Mouse (Mus musculus) midbrain, postnatal 0 days (tissue): ENCODE measurements around the gene Inafm2. TPM values are rescaled to one million over a fixed set of nuclear protein-coding genes. Genes with fewer than 3 reads are reported as not detected.
A peak's percentile ranks its signal among the peaks of the same experiment; 100 is the strongest.

Experiments
- ATAC-seq: fragments of 200-750 bp; cut with Nextera tagmentation; 2 replicates; pipeline ENCODE4 v1.8.0; 2017; ENCODE audit warnings: moderate number of reproducible peaks, mild to moderate bottlenecking, moderate TSS enrichment, moderate library complexity; ENCODE audit not compliant: low FRiP score
- DNase-seq: peaks from one replicate; pipeline ENCODE4 v3.0.0-alpha.2; 2015; ENCODE audit warnings: low spot score
- H3K27ac ChIP-seq: fragments of 300-500 bp; sonication (generic); 2 replicates; pipeline ENCODE4 v1.5.1; 2014; ENCODE audit warnings: low read depth, mild to moderate bottlenecking, low read length, mixed read lengths
- H3K27me3 ChIP-seq: fragments of 300-500 bp; sonication (generic); 2 replicates; pipeline ENCODE4 v1.6.1; 2014; ENCODE audit warnings: low read length, control low read depth, mixed read lengths; ENCODE audit not compliant: insufficient read depth
- H3K36me3 ChIP-seq: fragments of 300-500 bp; sonication (generic); 2 replicates; pipeline ENCODE4 v1.6.1; 2014; ENCODE audit warnings: low read length, control low read depth, mixed read lengths; ENCODE audit not compliant: insufficient read depth
- H3K4me1 ChIP-seq: fragments of 300-500 bp; sonication (generic); 2 replicates; pipeline ENCODE4 v1.6.1; 2014; ENCODE audit warnings: mild to moderate bottlenecking, control low read depth, antibody characterized with exemption, low read length, mixed read lengths; ENCODE audit not compliant: insufficient read depth
- H3K4me2 ChIP-seq: fragments of 300-500 bp; sonication (generic); 2 replicates; pipeline ENCODE4 v1.6.1; 2014; ENCODE audit warnings: low read depth, mild to moderate bottlenecking, low read length, mixed read lengths; ENCODE audit not compliant: poor library complexity, severe bottlenecking
- H3K4me3 ChIP-seq: fragments of 300-500 bp; sonication (generic); 2 replicates; pipeline ENCODE4 v1.5.1; 2014; ENCODE audit warnings: low read depth, mild to moderate bottlenecking, low read length, moderate library complexity
- H3K9ac ChIP-seq: fragments of 300-500 bp; sonication (generic); replicated peaks from 2 replicates; pipeline ENCODE4 v1.6.1; 2014; ENCODE audit warnings: mild to moderate bottlenecking, low read length, moderate library complexity, mixed read lengths; ENCODE audit not compliant: poor library complexity, severe bottlenecking
- H3K9me3 ChIP-seq: fragments of 300-500 bp; sonication (generic); 2 replicates; pipeline ENCODE4 v1.6.1; 2016; ENCODE audit warnings: low read length, control low read depth
- CTCF ChIP-seq: IDR thresholded peaks from 2 replicates; pipeline ENCODE4 v1.5.1; 2016; ENCODE audit warnings: antibody characterized with exemption, mild to moderate bottlenecking
- WGBS: fragments of 180-500 bp; shearing (Covaris S2); extraction: QIAGEN DNeasy Blood & Tissue Kit; methylation state at CpG from one replicate; pipeline ENCODE4 v1.1.7; 2014; 5-methylcytosine and 5-hydroxymethylcytosine counted together
- polyA plus RNA-seq: library from polyadenylated mRNA; unstranded; fragments of >200 nt; fragmentation: Nextera tagmentation; extraction: Ambion mirVana; gene quantifications from 2 replicates; pipeline ENCODE4 v1.2.1, GENCODE M21; 2015
- total RNA-seq: library from RNA; depleted of rRNA; stranded (reverse); fragments of >200 nt; gene quantifications from 2 replicates; pipeline ENCODE4 v1.2.3, GENCODE M21; 2014

Gene Inafm2
- total and polyA plus RNA-seq, 2 experiments from 2014 or later, result 13.3 to 17.4 TPM

DNA sequence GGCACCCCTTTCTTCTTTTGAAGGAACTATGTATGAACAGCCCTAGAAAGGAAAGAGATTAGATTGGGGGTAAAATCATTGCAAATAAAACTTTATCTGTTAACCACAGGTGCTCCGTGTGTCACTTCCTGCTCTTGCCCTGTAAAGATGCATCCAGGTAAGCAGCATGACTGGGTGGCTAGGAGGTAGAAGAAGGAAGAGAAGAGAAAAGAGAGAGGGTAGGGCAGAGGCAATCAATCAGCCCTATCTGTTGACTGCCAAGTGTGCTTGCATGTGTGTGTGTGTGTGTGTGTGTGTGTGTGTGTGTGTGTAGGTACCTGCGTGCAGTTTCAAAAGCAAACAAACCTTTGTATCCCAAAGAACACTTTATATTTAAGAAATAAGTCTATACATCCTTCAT lies 29.0 kb downstream of the Inafm2 start:
- 0 out of 2 replicates have a peak, but pooled peaks cover 3% of the 10 kb centered on the region for H3K4me1 ChIP-seq
- H3K36me3 ChIP-seq, result no peaks in the 10 kb centered on the region
- no peaks in the 10 kb centered on the region for H3K9me3 ChIP-seq
- WGBS, result 93% methylated on average over 2 of the region's 2 CpGs
- no peak for ATAC-seq
- no peak for TF ChIP-seq CTCF
- no peak for DNase-seq
- H3K9ac ChIP-seq, result no peak overlapping the region
- no peaks in the 10 kb centered on the region for H3K27me3 ChIP-seq
- H3K4me2 ChIP-seq, result no peak overlapping the region
- no peak overlapping the region for H3K27ac ChIP-seq
- H3K4me3 ChIP-seq, result no peak overlapping the region

DNA sequence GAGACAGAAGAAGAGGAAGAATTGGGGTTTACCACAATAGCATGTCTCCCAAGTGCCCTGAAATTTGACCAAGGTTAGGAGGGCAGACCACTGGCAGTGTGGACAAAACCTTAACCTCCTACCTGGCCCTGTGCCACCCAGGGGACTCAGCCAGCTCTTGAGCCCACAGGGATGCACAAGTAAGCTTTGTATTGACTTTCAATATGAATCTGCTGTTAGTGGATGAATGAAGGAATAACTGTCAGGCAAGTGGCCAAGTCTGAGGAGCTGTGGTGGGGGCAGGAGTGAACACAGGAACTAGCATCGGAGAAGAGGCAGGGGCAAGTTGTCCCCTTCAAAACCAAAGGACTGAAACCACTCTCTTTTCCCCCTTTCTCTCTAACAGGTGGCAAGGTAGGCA lies 29.8 kb downstream of the Inafm2 start:
- no peak for TF ChIP-seq CTCF
- DNase-seq, result peak; percentile 45
- H3K9me3 ChIP-seq, result no peaks in the 10 kb centered on the region
- WGBS, result 67% methylated on average over 1 of the region's 1 CpGs
- no peaks in the 10 kb centered on the region for H3K27me3 ChIP-seq
- no peak overlapping the region for H3K27ac ChIP-seq
- ATAC-seq, result no peak
- H3K4me2 ChIP-seq, result no peak overlapping the region
- H3K4me1 ChIP-seq, result 0 out of 2 replicates have a peak, but pooled peaks cover 3% of the 10 kb centered on the region
- H3K36me3 ChIP-seq, result no peaks in the 10 kb centered on the region
- H3K9ac ChIP-seq, result no peak overlapping the region
- no peak overlapping the region for H3K4me3 ChIP-seq

DNA sequence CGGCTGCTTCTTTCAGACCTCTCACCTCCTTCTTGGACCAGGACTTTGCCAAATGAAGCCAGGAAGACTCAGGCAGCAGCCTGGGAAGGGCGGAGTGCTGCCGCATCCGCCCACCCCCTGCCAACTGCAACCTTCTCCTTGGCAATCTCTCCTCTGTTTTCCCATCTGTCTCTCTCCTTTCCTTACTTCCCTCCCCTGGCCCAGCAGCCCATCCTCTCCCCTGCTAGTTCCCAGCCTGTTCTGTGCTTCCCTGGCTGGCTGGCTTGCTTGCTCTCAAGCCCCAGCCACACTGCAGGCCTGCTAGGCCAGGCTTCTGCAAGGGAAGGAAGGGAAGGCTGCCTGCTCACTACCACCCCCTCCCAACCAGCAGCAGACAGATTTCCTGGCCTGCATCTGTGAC lies 30.3 kb downstream of the Inafm2 start:
- ATAC-seq, result no peak
- no peak overlapping the region for H3K27ac ChIP-seq
- H3K36me3 ChIP-seq, result no peaks in the 10 kb centered on the region
- no peak overlapping the region for H3K9ac ChIP-seq
- no peak overlapping the region for H3K4me2 ChIP-seq
- 0 out of 2 replicates have a peak, but pooled peaks cover 3% of the 10 kb centered on the region for H3K4me1 ChIP-seq
- WGBS, result 71% methylated on average over 3 of the region's 4 CpGs
- H3K27me3 ChIP-seq, result no peaks in the 10 kb centered on the region
- no peak for TF ChIP-seq CTCF
- no peak overlapping the region for H3K4me3 ChIP-seq
- no peaks in the 10 kb centered on the region for H3K9me3 ChIP-seq
- peak; percentile 69 for DNase-seq

DNA sequence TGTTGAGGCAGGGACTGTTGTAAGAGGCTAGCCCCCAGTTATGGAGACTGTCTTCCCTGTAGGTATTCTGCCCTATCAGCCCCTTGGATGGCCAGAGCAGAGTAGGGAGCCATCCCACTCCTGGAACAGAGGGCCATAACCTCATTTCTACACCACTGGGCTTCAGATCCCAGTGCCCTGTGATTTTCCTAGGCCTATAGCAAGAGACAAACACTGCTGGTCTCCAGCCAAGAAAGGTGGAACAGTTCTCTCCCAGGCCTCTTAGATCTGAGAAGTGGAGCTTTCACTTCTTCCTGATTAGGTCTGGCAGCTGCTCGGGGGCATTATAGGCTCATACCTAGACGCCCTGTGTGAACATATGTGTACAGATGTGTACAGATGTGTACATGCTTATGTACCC lies 30.7 kb downstream of the Inafm2 start:
- TF ChIP-seq CTCF, result no peak
- no peak overlapping the region for H3K4me3 ChIP-seq
- DNase-seq (no peak), ATAC-seq (no peak)
- H3K27me3 ChIP-seq, result no peaks in the 10 kb centered on the region
- 0 out of 2 replicates have a peak, but pooled peaks cover 5% of the 10 kb centered on the region for H3K4me1 ChIP-seq
- no peak overlapping the region for H3K4me2 ChIP-seq
- WGBS, result 88% methylated on average over 2 of the region's 2 CpGs
- H3K27ac ChIP-seq, result no peak overlapping the region
- no peaks in the 10 kb centered on the region for H3K36me3 ChIP-seq
- H3K9ac ChIP-seq, result no peak overlapping the region
- no peaks in the 10 kb centered on the region for H3K9me3 ChIP-seq

DNA sequence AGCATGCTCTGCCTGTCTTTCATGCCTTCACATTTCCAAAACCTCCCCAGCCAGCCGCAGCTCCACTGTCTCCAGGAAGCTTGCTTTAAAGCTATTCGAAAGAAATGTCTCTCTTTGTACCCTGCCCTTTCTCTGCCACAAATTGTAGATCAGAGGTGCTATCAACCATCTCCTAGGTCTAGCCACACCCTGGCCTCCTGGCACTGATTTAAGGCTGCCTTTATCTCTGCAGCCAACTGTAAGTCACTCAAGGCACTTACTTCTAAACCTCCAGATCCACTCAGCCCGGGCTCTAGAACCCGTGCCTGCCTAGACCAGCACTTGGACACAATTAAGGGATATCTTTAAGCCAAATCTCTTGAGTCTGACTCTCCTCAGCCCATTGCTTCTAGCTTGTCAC lies 32.9 kb downstream of the Inafm2 start:
- Histone ChIP-seq H3K27ac (no peak overlapping the region), H3K4me2 (no peak overlapping the region), H3K9ac (no peak overlapping the region), H3K4me3 (no peak overlapping the region), H3K9me3 (no peaks in the 10 kb centered on the region), H3K4me1 (0 out of 2 replicates have a peak, but pooled peaks cover 5% of the 10 kb centered on the region), H3K36me3 (no peaks in the 10 kb centered on the region), H3K27me3 (no peaks in the 10 kb centered on the region)
- WGBS, result 86% methylated on average over 4 of the region's 4 CpGs
- DNase-seq (no peak), ATAC-seq (no peak)
- no peak for TF ChIP-seq CTCF

DNA sequence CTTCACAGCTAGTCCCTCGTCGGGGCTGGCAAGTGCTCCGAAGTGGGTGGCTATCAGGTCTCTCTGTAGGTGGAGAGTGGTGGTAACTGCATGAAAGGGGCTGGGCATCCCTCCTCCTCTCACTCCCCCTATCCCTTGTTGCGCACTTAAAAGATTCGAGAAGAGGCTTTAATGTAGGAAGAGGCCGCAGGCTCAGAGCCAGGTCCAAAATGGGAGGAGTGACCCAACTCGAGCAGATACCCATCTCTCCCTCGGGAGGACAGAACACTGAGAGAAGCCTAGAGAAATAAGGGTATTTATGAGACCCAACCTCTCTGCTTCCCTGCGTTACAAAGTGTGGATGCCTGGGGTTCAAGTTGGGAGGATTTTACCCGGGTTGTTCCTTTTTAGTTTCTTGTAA lies 33.5 kb downstream of the Inafm2 start:
- no peaks in the 10 kb centered on the region for H3K27me3 ChIP-seq
- H3K9ac ChIP-seq, result 0 out of 2 replicates have a peak overlapping the region, but pooled peaks have one; percentile 29
- 10% methylated on average over 10 of the region's 10 CpGs for WGBS
- TF ChIP-seq CTCF, result no peak
- H3K4me2 ChIP-seq, result peak overlapping the region; percentile 61
- H3K27ac ChIP-seq, result peak overlapping the region; percentile 95
- peak; percentile 22; the same call in 1 of the 2 replicates for ATAC-seq
- 0 out of 2 replicates have a peak, but pooled peaks cover 5% of the 10 kb centered on the region for H3K4me1 ChIP-seq
- peak overlapping the region; percentile 57 for H3K4me3 ChIP-seq
- no peak for DNase-seq
- H3K9me3 ChIP-seq, result no peaks in the 10 kb centered on the region
- H3K36me3 ChIP-seq, result no peaks in the 10 kb centered on the region
